Mouse (Mus musculus) bone marrow macrophage, adult 2 months (primary cell): ENCODE measurements at regions not wholly inside any gene's neighbourhood (a gene's known extent, or its start where the extent isn't known, plus 50 kb on each side); places are given as distances from the start of the nearest gene placed in this dataset.

ENCODE experiments used
- CTCF ChIP-seq: IDR thresholded peaks from 2 replicates; pipeline ENCODE4 v1.5.1; 2012; ENCODE audit warnings: low read depth, mild to moderate bottlenecking, low read length, moderate library complexity
- POLR2A ChIP-seq: IDR thresholded peaks from 2 replicates; pipeline ENCODE4 v1.6.1; 2012; ENCODE audit warnings: mild to moderate bottlenecking, low read depth, low read length, borderline replicate concordance

DNA sequence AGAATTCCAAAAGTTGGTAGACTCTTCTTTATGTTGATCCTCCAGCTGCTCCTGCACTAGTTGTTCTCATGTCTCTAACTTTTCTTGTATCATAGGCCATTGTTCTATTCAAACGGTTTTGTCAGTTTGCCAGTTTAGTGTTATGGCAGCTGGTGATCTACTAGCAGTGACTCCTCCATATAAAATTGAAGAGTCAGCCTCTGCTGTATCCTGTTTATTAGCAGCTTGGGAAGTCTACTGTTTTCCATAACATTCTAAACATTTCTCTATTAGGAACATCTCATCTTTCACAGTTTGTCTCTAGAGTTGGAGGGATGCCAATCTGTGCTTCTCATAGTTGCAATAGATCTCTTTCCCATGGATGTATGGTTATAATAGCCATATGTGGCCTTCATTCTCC is 58.6 kb downstream of the Drd1 start:
- no peak for TF ChIP-seq CTCF
- no peak for TF ChIP-seq POLR2A
